Mouse (Mus musculus): ENCODE results near the gene Tiam2.

DNA sequence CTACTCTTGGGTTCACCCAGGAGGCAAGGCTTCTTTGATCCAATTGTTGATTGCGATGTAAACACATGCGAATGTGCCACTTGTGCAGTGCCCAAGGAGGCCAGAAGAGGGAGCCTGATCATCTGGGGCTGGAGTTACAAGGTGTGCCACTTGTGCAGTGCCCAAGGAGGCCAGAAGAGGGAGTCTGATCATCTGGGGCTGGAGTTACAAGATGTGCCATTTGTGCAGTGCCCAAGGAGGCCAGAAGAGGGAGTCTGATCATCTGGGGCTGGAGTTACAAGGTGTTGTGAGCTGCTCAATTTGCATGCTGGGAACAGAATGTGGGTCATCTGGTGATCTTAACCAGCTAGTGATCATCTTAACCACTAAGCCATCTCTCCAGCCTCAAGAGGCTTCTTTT, 124.7 kb downstream of the Tiam2 start:
- TF ChIP-seq CTCF (IDR thresholded peaks at IDR 0.05; ENCODE audit: extremely low read depth, insufficient read depth, insufficient read length, insufficient replicate concordance) (peak; percentile 69; the same call in 1 of the 2 replicates), POLR2A (IDR thresholded peaks at IDR 0.05; ENCODE audit: low read depth, low read length) (no peak)
